In genomic region chr12:8855119-8855518, GRCm38 (mm10) we compare ENCODE assay signal across 25 mouse cellular contexts.
DNase-seq lines count a peak whose midpoint lies in the region; ATAC-seq and TF ChIP-seq lines count a peak whose summit lies in the region.
"Had no signal": no experiment of that assay in that cellular context is flagged by ENCODE, and none has a peak within 500 bp of the region (broad histone marks: within the 10 kb centered on the region; RNA-seq: fewer than 3 reads in every experiment).

No protein-coding gene starts in this region.

- intact Hi-C loops in heart, postnatal 14 days (cut with DNase I) = loop anchor here (5.0 kb wide), 1 partner anchor 83 kb away; the partner anchor contains the start of gene Sdc1

- H3K9me3 ChIP-seq in lung, embryonic 14.5 days (ENCODE audit: low read depth, low read length) = no peaks in the 10 kb centered on the region
- no peaks in the 10 kb centered on the region for H3K9me3 ChIP-seq in limb, embryonic 10.5 days (replicated peaks)
- H3K9me3 ChIP-seq: embryonic facial prominence, embryonic 15.5 days; forebrain, embryonic 15.5 days; G1E; hindbrain, embryonic 10.5 days; hindbrain, embryonic 13.5 days; intestine, embryonic 15.5 days had no signal

- H3K27ac ChIP-seq in lung, embryonic 14.5 days (ENCODE audit: low read depth) = no peak overlapping the region
- peak overlapping the region; percentile 93 for H3K27ac ChIP-seq in limb, embryonic 10.5 days
- H3K27ac ChIP-seq: embryonic facial prominence, embryonic 15.5 days; forebrain, embryonic 15.5 days; gastrocnemius, adult 2 months; hindbrain, embryonic 10.5 days; hindbrain, embryonic 13.5 days; intestine, embryonic 15.5 days had no signal

- 0 out of 2 replicates have a peak, but pooled peaks have one; percentile 39 for ATAC-seq in lung, embryonic 14.5 days (ENCODE audit: insufficient read depth)
- ATAC-seq: activated CD4-positive, CD25-positive, alpha-beta regulatory T cell, adult 4 months; forebrain, embryonic 15.5 days; hindbrain, embryonic 16.5 days; intestine, embryonic 15.5 days had no signal

- no peak for TF ChIP-seq POLR2A in myocyte (IDR thresholded peaks at IDR 0.05; ENCODE audit: insufficient read length, low read depth)

- no peak overlapping the region for H3K4me3 ChIP-seq in lung, embryonic 14.5 days (ENCODE audit: low read depth, low read length)
- H3K4me3 ChIP-seq in limb, embryonic 10.5 days = no peak overlapping the region
- H3K4me3 ChIP-seq in myocyte = no peak overlapping the region
- H3K4me3 ChIP-seq: embryonic facial prominence, embryonic 15.5 days; forebrain, embryonic 15.5 days; gastrocnemius, adult 2 months; hindbrain, embryonic 10.5 days; hindbrain, embryonic 13.5 days; intestine, embryonic 15.5 days had no signal

- no peaks in the 10 kb centered on the region for H3K79me2 ChIP-seq in myocyte (ENCODE audit: control insufficient read depth, insufficient read depth)

- no peaks in the 10 kb centered on the region for H3K27me3 ChIP-seq in lung, embryonic 14.5 days (ENCODE audit: insufficient read depth, low read length)
- H3K27me3 ChIP-seq in limb, embryonic 10.5 days (ENCODE audit: low read depth, poor library complexity, severe bottlenecking) = no peaks in the 10 kb centered on the region
- no peaks in the 10 kb centered on the region for H3K27me3 ChIP-seq in myocyte (ENCODE audit: control insufficient read depth, insufficient read depth, insufficient read length)
- H3K27me3 ChIP-seq: CH12.LX; embryonic facial prominence, embryonic 15.5 days; forebrain, embryonic 15.5 days; hindbrain, embryonic 13.5 days; intestine, embryonic 15.5 days had no signal

- no peak overlapping the region for H3K4me2 ChIP-seq in lung, embryonic 14.5 days
- H3K4me2 ChIP-seq in myocyte (ENCODE audit: low read depth) = peak overlapping the region; percentile 52
- H3K4me2 ChIP-seq: embryonic facial prominence, embryonic 15.5 days; forebrain, embryonic 15.5 days; heart, embryonic 11.5 days; hindbrain, embryonic 13.5 days; intestine, embryonic 15.5 days had no signal

- no peak overlapping the region for H3ac ChIP-seq in myocyte (ENCODE audit: control insufficient read depth, insufficient read length)

- H3K36me3 ChIP-seq in lung, embryonic 14.5 days (ENCODE audit: insufficient read depth) = no peaks in the 10 kb centered on the region
- no peaks in the 10 kb centered on the region for H3K36me3 ChIP-seq in limb, embryonic 10.5 days
- H3K36me3 ChIP-seq in myocyte (ENCODE audit: control insufficient read depth, insufficient read depth) = no peaks in the 10 kb centered on the region
- H3K36me3 ChIP-seq: embryonic facial prominence, embryonic 15.5 days; forebrain, embryonic 15.5 days; G1E; hindbrain, embryonic 10.5 days; hindbrain, embryonic 13.5 days; intestine, embryonic 15.5 days had no signal

- TF ChIP-seq CTCF in lung, embryonic 14.5 days (IDR thresholded peaks at IDR 0.05; ENCODE audit: low read depth) = no peak

- H3K4me1 ChIP-seq in lung, embryonic 14.5 days (ENCODE audit: insufficient read depth) = 0 out of 2 replicates have a peak, but pooled peaks cover 4% of the 10 kb centered on the region
- H3K4me1 ChIP-seq in limb, embryonic 10.5 days = peaks cover 95% of the 10 kb centered on the region
- H3K4me1 ChIP-seq: forebrain, embryonic 15.5 days had no signal

- no peak overlapping the region for H3K9ac ChIP-seq in lung, embryonic 14.5 days
- H3K9ac ChIP-seq: embryonic facial prominence, embryonic 15.5 days; forebrain, embryonic 15.5 days; hindbrain, embryonic 13.5 days; intestine, embryonic 15.5 days had no signal

- WGBS in lung, embryonic 14.5 days = 32% methylated on average over 5 of the region's 5 CpGs
- 41% methylated on average over 5 of the region's 5 CpGs for WGBS in limb, embryonic 10.5 days

- peak; percentile 40 for DNase-seq in lung, embryonic 14.5 days
- no peak for DNase-seq in lung, postnatal 36 days
- no peak for DNase-seq in limb, embryonic 10.5 days (ENCODE audit: low spot score)
- no peak for DNase-seq in heart, postnatal 14 days
- no peak for DNase-seq in frontal cortex, postnatal 14 days (ENCODE audit: low spot score in 2 of 2)
- DNase-seq: adrenal gland, adult 8-10 months; adrenal gland, postnatal 25 days; cerebellum, adult 11-12 months; cerebellum, adult 8-10 months; cerebellum, postnatal 36 days; gastrocnemius, adult 2 months; gastrocnemius, postnatal 14 days; heart, adult 11 months; heart, postnatal 36 days had no signal

TF ChIP-seq in myocyte, 11 proteins besides CTCF, POLR2A, EP300 and RAD21:
- TF ChIP-seq USF1 (IDR thresholded peaks at IDR 0.05; ENCODE audit: low read depth) (no peak), MYOD1 (IDR thresholded peaks at IDR 0.05; ENCODE audit: control insufficient read depth in 1 of 3, insufficient read length in 2 of 3, low read depth in 2 of 3) (peak; percentile 18 to 56 (median 45)), REST (IDR thresholded peaks at IDR 0.05; ENCODE audit: insufficient read depth, insufficient read length) (no peak), CEBPB (IDR thresholded peaks at IDR 0.05; ENCODE audit: insufficient read depth, poor library complexity, severe bottlenecking) (no peak), POLR2AphosphoS2 (IDR thresholded peaks at IDR 0.05; ENCODE audit: insufficient read length, low read depth) (no peak), MYOG (IDR thresholded peaks at IDR 0.05; ENCODE audit: control insufficient read depth in 1 of 3, insufficient read depth in 1 of 3, insufficient read length in 2 of 3, low read depth in 2 of 3) (peak in 2 of 3 experiments; percentile 39 to 57), E2F4 (IDR thresholded peaks at IDR 0.05; ENCODE audit: insufficient read depth) (no peak), TCF12 (IDR thresholded peaks at IDR 0.05; ENCODE audit: insufficient read depth, poor library complexity, severe bottlenecking) (peak; percentile 46)
TF ChIP-seq in myocyte: peak in this region for 3.
